Mouse (Mus musculus) embryonic facial prominence, embryonic 15.5 days (tissue): ENCODE results near the gene Yipf4. TPM values are rescaled to one million over a fixed set of nuclear protein-coding genes. Genes with fewer than 3 reads are reported as not detected.

Experiments
- ATAC-seq: fragments of 200-750 bp; cut with Nextera tagmentation; 2 replicates; pipeline ENCODE4 v1.8.0; 2017; ENCODE audit warnings: low read depth, moderate TSS enrichment; ENCODE audit not compliant: insufficient number of reproducible peaks, low FRiP score, low TSS enrichment
- H3K27ac ChIP-seq: fragments of 300-500 bp; sonication (generic); replicated peaks from 2 replicates; pipeline ENCODE4 v1.5.1; 2015; ENCODE audit warnings: mild to moderate bottlenecking, inconsistent platforms
- H3K27me3 ChIP-seq: fragments of 300-500 bp; sonication (generic); 2 replicates; pipeline ENCODE4 v1.6.1; 2015; ENCODE audit warnings: inconsistent platforms
- H3K36me3 ChIP-seq: fragments of 300-500 bp; sonication (generic); 2 replicates; pipeline ENCODE4 v1.6.1; 2015; ENCODE audit warnings: mild to moderate bottlenecking, inconsistent platforms
- H3K4me1 ChIP-seq: fragments of 300-500 bp; sonication (generic); 2 replicates; pipeline ENCODE4 v1.6.1; 2015; ENCODE audit warnings: inconsistent platforms
- H3K4me2 ChIP-seq: fragments of 300-500 bp; sonication (generic); replicated peaks from 2 replicates; pipeline ENCODE4 v1.6.1; 2015; ENCODE audit warnings: mild to moderate bottlenecking, inconsistent platforms
- H3K4me3 ChIP-seq: fragments of 300-500 bp; sonication (generic); replicated peaks from 2 replicates; pipeline ENCODE4 v1.5.1; 2015; ENCODE audit warnings: mild to moderate bottlenecking, inconsistent platforms
- H3K9ac ChIP-seq: fragments of 300-500 bp; sonication (generic); 2 replicates; pipeline ENCODE4 v1.6.1; 2015; ENCODE audit warnings: inconsistent platforms
- H3K9me3 ChIP-seq: fragments of 300-500 bp; sonication (generic); replicated peaks from 2 replicates; pipeline ENCODE4 v1.6.1; 2016; ENCODE audit warnings: inconsistent platforms
- WGBS: fragments of 180-500 bp; shearing (Covaris S2); methylation state at CpG from one replicate; pipeline ENCODE4 v1.1.7; 2015; 5-methylcytosine and 5-hydroxymethylcytosine counted together
- polyA plus RNA-seq: library from polyadenylated mRNA; unstranded; fragments of >200 nt; fragmentation: Nextera tagmentation; extraction: Ambion mirVana; gene quantifications from 2 replicates; pipeline ENCODE4 v1.2.1, GENCODE M21; 2015

Gene Yipf4
- polyA plus RNA-seq, 1 experiment from 2014 or later, result 68.0 TPM

DNA sequence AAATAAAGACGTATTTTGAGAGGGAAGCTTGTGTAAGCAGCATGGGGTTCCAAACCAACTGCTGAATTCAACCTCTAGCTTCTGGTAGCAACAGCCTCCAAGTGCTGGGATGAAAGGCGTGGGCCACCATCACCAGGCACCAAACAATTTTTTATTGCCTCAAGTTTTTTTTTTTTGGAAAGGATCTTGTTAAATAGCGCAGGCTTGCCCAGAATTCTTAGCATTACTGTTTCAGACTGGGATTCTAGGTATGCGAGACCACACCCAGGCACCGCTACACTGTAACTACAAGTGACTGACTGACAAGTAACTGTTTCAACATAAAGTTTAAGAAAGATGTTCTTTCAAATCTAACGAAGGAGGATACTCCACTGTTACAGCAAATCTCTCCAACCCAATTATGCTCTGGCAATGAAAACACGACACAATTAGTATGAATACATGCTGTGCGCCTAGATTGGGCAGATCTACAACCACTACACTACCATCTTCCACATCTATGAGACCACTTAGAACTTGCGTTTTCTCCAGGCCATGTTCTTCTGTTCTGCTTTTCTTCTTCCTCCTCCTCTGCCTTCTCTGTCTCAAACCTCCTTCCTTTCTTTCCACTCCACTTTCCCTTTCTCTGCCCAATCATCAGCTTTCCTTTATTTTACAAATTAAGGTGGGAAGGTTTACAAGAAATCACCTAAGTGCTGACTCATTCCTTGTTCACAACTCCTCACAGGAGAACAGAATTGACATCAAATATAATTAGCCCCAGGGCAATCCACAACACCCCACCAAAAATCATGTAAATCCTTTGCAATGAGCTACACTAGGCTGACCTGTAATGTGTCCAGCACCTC lies 37.7 kb downstream of the Yipf4 start:
- Histone ChIP-seq H3K4me2 (peak overlapping the region; percentile 69), H3K27me3 (no peaks in the 10 kb centered on the region), H3K36me3 (no peaks in the 10 kb centered on the region), H3K9ac (peak overlapping the region; percentile 41), H3K27ac (peak overlapping the region; percentile 99), H3K4me1 (peaks cover 18% of the 10 kb centered on the region), H3K4me3 (peak overlapping the region; percentile 90), H3K9me3 (no peaks in the 10 kb centered on the region)
- no peak for ATAC-seq
- 79% methylated on average over 9 of the region's 9 CpGs for WGBS

DNA sequence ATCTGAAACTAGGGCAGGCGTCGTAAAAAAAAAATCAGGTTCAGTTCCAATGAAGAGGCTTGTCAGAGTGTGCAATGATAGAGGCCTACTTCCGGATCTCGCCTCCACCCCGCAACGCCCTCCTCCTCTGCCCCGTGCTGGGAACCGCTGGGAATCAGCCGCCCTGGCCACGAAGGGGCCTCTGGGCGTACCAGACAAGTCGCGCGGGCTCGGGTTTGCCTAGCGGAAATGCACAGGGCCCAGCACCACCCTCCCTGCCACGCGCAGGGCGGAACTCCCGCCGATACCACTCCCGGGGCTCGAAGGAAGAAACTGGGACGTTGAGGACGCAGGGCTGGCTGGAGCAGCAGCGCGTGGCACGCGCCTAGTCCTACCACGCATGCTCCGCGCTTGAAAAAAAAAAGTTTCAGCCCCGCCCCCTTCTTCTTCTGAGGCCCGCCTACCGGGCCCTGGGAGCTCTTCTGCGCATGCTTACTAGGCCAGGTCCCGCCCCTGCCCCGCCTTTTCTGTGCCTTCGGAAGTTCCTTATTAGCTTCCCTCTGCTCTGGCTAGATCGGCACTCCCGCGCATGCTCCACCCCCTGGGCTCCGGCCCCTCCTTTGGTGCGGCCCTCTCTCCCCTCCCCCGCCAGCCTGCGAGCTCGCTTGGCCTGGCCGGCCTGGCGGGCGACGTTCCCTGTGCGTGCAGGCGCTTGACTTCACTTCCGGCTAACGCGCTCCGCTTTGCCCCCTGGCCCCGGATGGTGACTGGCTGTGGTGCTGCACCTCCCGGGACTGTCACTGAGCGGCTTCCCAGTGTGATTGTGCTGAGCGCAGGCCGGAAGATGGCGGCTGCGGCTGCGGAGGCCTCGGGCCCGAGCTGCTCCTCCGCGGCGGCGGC lies 38.7 kb downstream of the Yipf4 start, which contains the start of gene Birc6:
Gene Birc6 (plus strand): TSS at position 567 of the 879 bp plus-strand sequence.
- H3K9ac ChIP-seq, result peak within 1 kb of the TSS; percentile 93
- ATAC-seq, result peak; percentile 96
- peak within 1 kb of the TSS; percentile 90 for H3K4me3 ChIP-seq
- peaks cover 18% of the 10 kb centered on the region for H3K4me1 ChIP-seq
- peak within 1 kb of the TSS; percentile 69 for H3K4me2 ChIP-seq
- under 1% methylated on average over 71 of the region's 71 CpGs for WGBS
- H3K27me3 ChIP-seq, result no peaks in the 10 kb centered on the region
- H3K27ac ChIP-seq, result peak within 1 kb of the TSS; percentile 99
- no peaks in the 10 kb centered on the region for H3K36me3 ChIP-seq
- no peaks in the 10 kb centered on the region for H3K9me3 ChIP-seq

DNA sequence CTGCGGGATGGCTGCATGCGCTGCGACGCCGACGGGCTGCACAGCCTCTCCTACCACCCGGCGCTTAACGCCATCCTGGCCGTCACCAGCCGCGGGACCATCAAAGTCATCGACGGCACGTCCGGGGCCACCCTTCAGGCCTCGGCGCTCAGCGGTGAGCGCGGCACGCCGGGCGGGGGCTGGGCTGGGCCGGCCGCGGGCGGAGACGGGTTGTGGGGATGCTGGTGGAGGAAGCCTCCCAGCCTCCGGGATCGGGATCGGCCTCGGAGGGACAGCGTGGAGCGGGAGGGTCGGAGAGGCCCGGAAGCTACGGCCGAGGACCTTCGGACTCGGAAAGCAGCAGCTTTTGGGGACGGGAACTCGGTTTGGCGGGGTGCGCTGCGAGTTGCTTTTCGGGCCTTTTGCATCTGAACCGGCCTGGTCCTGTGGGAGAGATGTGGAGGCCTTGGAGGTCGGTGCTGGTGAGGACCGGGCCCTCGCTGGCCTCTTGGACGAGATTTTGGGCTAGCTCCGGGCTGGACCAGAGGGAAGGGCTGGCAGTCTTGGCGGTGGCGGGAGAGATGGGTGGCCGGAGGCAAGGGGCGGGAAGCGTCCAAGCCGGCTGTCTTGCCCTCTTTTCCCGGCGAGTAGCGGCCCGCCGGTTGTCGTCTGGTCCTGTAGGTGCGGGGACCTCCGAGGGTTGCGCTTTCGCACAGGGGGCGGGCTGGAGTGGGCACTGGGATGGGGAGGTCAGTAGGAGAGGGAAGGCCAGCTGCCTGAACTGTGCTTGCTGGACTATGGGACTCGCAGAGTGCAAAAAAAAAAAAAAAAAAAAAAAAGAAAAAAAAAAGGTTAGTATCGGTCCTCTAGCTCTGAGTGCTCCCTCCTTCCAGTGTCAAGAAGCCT lies 39.6 kb downstream of the Yipf4 start:
- Histone ChIP-seq H3K36me3 (no peaks in the 10 kb centered on the region), H3K4me3 (peak overlapping the region; percentile 90), H3K27me3 (no peaks in the 10 kb centered on the region), H3K27ac (peak overlapping the region; percentile 98), H3K4me1 (peaks cover 18% of the 10 kb centered on the region), H3K9ac (peak overlapping the region; percentile 93), H3K4me2 (peak overlapping the region; percentile 59), H3K9me3 (no peaks in the 10 kb centered on the region)
- under 1% methylated on average over 70 of the region's 72 CpGs for WGBS
- peak; percentile 39 for ATAC-seq

DNA sequence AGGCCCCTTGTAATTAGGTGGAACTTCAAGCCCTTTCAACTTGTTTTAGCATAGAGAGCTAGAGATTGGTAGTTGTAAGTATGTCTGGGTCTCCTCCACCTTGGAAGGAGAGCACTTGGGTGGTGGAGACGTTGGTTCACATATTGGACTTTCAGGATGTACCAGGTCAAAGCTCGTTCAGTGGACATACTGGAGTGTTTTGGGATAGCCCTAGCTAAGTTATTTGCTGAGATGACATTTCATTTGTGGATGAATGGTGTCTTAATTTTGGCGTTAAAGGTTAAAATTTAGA lies 40.2 kb downstream of the Yipf4 start:
- peak overlapping the region; percentile 59 for H3K4me2 ChIP-seq
- H3K9ac ChIP-seq, result peak overlapping the region; percentile 93
- no peaks in the 10 kb centered on the region for H3K36me3 ChIP-seq
- H3K27ac ChIP-seq, result peak overlapping the region; percentile 98; the same call in 1 of the 2 replicates
- no peaks in the 10 kb centered on the region for H3K27me3 ChIP-seq
- peak overlapping the region; percentile 90 for H3K4me3 ChIP-seq
- ATAC-seq, result no peak
- no peaks in the 10 kb centered on the region for H3K9me3 ChIP-seq
- H3K4me1 ChIP-seq, result peaks cover 18% of the 10 kb centered on the region
- WGBS, result 8% methylated on average over 3 of the region's 3 CpGs

DNA sequence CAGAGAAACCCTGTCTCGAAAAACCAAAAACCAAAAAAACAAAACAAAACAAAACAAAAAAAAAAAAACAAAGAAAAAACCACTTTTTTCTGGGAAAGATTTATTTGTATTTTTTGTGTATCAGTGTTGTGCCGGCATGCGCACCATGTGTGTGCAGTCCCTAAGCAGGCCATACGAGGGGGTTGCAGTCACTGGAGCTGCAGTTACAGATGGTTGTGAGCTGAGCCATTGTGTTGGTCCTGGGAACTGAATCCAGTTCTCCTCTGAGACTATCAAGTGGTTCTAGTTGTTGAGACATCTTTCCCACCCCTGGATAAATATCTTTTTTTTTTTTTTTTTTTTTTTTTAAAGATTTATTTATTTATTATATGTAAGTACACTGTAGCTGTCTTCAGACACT lies 45.7 kb downstream of the Yipf4 start:
- Histone ChIP-seq H3K27me3 (no peaks in the 10 kb centered on the region), H3K4me2 (no peak overlapping the region), H3K4me1 (peaks cover 8% of the 10 kb centered on the region; the same call in 1 of the 2 replicates), H3K9ac (no peak overlapping the region), H3K27ac (no peak overlapping the region), H3K9me3 (no peaks in the 10 kb centered on the region), H3K36me3 (no peaks in the 10 kb centered on the region), H3K4me3 (no peak overlapping the region)
- ATAC-seq, result no peak
- 94% methylated on average over 4 of the region's 4 CpGs for WGBS

DNA sequence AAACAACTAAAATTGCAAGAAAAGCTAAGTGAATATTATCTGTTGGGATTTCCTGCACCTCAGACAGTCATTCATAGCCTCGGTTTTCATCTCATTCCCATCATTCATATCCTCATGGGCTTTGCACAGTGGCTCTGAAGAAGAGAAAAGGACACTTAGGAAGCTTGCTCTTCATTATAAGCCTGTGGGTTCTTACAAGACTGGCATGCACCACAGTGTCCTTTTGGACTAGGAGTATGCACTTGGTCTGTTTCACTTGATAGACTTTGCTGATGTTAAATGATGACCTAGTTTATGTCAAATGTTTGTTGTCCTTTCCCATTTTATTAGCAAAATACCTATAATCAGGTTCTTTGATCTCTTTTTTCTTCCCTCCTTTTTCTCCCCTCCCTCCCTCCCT lies 48.2 kb downstream of the Yipf4 start:
- no peak for ATAC-seq
- 71% methylated on average over 1 of the region's 1 CpGs for WGBS
- H3K4me2 ChIP-seq, result no peak overlapping the region
- 0 out of 2 replicates have a peak, but pooled peaks cover 2% of the 10 kb centered on the region for H3K36me3 ChIP-seq
- no peak overlapping the region for H3K4me3 ChIP-seq
- H3K9ac ChIP-seq, result no peak overlapping the region
- H3K9me3 ChIP-seq, result no peaks in the 10 kb centered on the region
- no peaks in the 10 kb centered on the region for H3K27me3 ChIP-seq
- H3K27ac ChIP-seq, result no peak overlapping the region
- H3K4me1 ChIP-seq, result no peaks in the 10 kb centered on the region

DNA sequence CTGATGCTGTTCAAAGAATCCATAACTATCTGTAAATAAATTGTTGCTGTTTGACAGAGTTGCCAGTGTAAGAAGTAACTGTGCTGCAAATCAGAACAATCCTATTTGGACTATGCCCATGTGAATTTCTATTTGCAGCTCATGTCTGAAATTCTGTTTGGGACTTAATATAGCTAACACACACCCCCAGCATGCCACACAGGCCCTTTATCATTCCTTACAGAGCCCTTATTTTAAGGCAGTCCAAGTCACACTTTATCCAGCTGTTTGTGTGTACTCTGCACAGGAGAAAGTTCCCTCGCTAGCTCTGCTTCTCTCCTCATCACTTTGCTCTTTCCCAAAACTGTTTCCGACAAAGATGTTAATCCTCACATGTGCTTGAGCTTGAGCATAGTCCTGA lies 54.3 kb downstream of the Yipf4 start:
- Histone ChIP-seq H3K27me3 (no peaks in the 10 kb centered on the region), H3K36me3 (peaks cover 38% of the 10 kb centered on the region), H3K4me3 (no peak overlapping the region), H3K9me3 (no peaks in the 10 kb centered on the region), H3K9ac (no peak overlapping the region), H3K4me1 (no peaks in the 10 kb centered on the region), H3K4me2 (no peak overlapping the region), H3K27ac (no peak overlapping the region)
- 85% methylated on average over 2 of the region's 2 CpGs for WGBS
- ATAC-seq, result no peak

Other genes starting within 250 kb of the Yipf4 start
- 83.1 and 88.5 TPM in 2 replicates for gene Memo1, start 194.0 kb upstream of the Yipf4 start, polyA plus RNA-seq
- 191 and 200 TPM in 2 replicates for gene Dpy30, start 165.5 kb upstream of the Yipf4 start, polyA plus RNA-seq
- 17.0 and 17.1 TPM in 2 replicates for gene Spast, start 150.5 kb upstream of the Yipf4 start, polyA plus RNA-seq
- 38.9 and 40.9 TPM in 2 replicates for gene Slc30a6, start 93.9 kb upstream of the Yipf4 start, polyA plus RNA-seq
- gene Nlrc4, start 30.4 kb upstream of the Yipf4 start, polyA plus RNA-seq, result 0.43 and 0.51 TPM in 2 replicates
- 78.6 and 79.5 TPM in 2 replicates for gene Birc6, start 38.8 kb downstream of the Yipf4 start, polyA plus RNA-seq
- gene Ttc27, start 228.2 kb downstream of the Yipf4 start, polyA plus RNA-seq, result 18.2 and 21.6 TPM in 2 replicates